Mouse (Mus musculus) neutrophil, adult 83 days (primary cell): ENCODE data around the gene Gcnt3. TPM values are rescaled to one million over a fixed set of nuclear protein-coding genes. Genes with fewer than 3 reads are reported as not detected.

Experiments used
- total RNA-seq, 2 experiments: library from RNA; stranded (reverse); gene quantifications; one replicate each; pipeline ENCODE4 v1.2.4; 2023

Gcnt3 gene
- not detected for total RNA-seq

GRCm38 (mm10) chr9:70037988-70038387 is at the start of gene Gcnt3:
Gene Gcnt3 (minus strand): TSS chr9:70038088.

DNA sequence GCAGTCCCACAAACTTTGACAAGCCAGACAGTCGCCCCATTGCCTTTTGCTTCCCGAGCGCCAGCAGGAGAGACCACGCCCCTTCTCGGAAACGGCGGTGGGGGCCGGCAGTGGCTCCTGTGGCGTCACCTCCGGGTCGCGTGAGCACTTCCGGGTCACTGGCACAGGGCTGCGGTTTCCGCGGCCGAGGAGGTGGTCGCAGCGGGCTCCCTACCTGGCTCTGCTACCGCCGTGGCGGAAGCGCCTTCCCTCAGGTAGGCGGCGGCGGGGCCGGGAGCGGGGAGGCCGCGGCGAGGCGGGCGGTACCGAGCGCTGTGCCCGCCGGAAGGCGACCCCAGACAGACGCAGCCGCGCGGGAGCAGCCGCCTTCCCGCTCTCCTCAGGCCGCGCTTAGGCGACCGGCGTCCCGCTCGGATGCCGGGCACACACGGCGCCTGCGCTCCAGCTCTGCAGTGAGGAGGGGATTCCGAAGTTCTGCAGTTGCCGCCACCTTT is 25.4 kb downstream of the Gcnt3 start, which contains the start of gene Gtf2a2:
TSS of gene Gtf2a2 (plus strand) at position 143 of the 494 bp plus-strand sequence.

DNA sequence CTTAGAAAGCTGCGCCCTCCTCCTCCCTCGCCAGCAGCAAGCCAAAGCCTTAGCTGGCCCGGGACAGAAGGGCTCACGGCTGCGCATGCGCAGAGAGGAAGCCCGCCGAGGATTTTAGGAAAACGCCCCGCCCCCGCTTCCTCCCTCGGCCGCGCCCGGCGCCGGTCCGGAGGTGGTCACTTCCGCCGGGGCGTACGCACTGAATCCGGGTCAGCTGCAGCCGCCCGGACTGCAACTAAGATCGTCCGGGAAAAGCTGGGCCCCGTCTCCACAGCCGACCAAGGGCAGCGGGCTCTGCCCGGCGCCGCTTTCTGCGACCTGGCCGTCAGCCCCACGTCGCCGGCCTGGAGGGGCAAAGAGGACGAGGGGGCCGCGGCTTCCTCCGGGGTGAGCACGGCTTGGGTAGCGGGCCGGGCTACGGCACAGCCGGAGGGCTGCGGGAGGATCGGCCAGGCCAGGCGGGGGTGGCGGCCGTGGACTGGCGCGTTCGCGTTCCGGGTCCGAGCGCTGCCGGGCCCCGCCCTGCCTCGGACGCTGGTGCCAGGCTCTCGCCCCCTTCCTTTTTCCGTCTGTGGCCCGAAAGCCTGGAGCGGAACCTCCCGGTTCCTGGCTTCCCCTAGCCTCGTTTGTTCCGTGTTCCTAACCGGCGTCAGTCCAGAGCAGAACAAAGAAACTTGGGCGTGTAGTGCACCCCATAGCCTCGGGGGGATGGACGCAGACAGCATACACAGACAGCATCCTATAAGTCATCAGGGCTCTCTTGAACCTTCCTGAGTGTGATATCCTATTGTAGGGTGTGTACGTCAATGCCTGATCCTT is 48.4 kb downstream of the Gcnt3 start, which contains the start of gene Bnip2:
TSS of gene Bnip2 (plus strand) at position 164 of the 819 bp plus-strand sequence.

Other genes starting within 250 kb of the Gcnt3 start
- 100 to 1,000 TPM in 1 of 2 experiments, 10 to 100 TPM in 1; 83.1 to 103 TPM for gene Bnip2, start 48.6 kb downstream of the Gcnt3 start, total RNA-seq
- gene Gtf2a2, start 25.5 kb downstream of the Gcnt3 start, total RNA-seq = 10 to 100 TPM; 44.2 to 50.9 TPM
- gene Fam81a, start 104.5 kb upstream of the Gcnt3 start, total RNA-seq = not detected
- under 1 TPM; 0.90 to 0.95 TPM for gene Myo1e, start 169.3 kb upstream of the Gcnt3 start, total RNA-seq